Mouse (Mus musculus): ENCODE data around the gene Stk24. TPM values are rescaled to one million over a fixed set of nuclear protein-coding genes. Genes with fewer than 3 reads are reported as not detected.
A peak's percentile ranks its signal among the peaks of the same experiment; 100 is the strongest.

Gene Stk24
- total RNA-seq, 2 experiments from 2014 or later = 73.4 to 97.1 TPM

- ATAC-seq (replicated peaks; ENCODE audit: poor library complexity) = no peak
Observed at GRCm38 (mm10) chr14:121353648-121354377, 26.0 kb downstream of the Stk24 start.

GRCm38 (mm10) chr14:121352744-121353143 lies 27.1 kb downstream of the Stk24 start:
- ATAC-seq (replicated peaks; ENCODE audit: poor library complexity) = no peak

GRCm38 (mm10) chr14:121351737-121352136 lies 28.1 kb downstream of the Stk24 start:
- ATAC-seq (replicated peaks; ENCODE audit: poor library complexity) = no peak

- no peak for ATAC-seq (replicated peaks; ENCODE audit: poor library complexity)
Observed at GRCm38 (mm10) chr14:121350011-121350410, 29.8 kb downstream of the Stk24 start.

- ATAC-seq (replicated peaks; ENCODE audit: poor library complexity) = no peak
Observed at GRCm38 (mm10) chr14:121349291-121349690, 30.5 kb downstream of the Stk24 start.

- ATAC-seq (replicated peaks; ENCODE audit: poor library complexity) = no peak
Observed at GRCm38 (mm10) chr14:121348256-121348655, 31.6 kb downstream of the Stk24 start.

- peak; percentile 4; the same call in 1 of the 2 replicates for ATAC-seq (replicated peaks; ENCODE audit: poor library complexity)
Observed at GRCm38 (mm10) chr14:121347134-121347533, 32.7 kb downstream of the Stk24 start.

GRCm38 (mm10) chr14:121346654-121347053 lies 33.2 kb downstream of the Stk24 start:
- peak; percentile 56 for ATAC-seq (replicated peaks; ENCODE audit: poor library complexity)

- peak; percentile 70 for ATAC-seq (replicated peaks; ENCODE audit: poor library complexity)
Observed at GRCm38 (mm10) chr14:121346053-121346452, 33.8 kb downstream of the Stk24 start.

- no peak for ATAC-seq (replicated peaks; ENCODE audit: poor library complexity)
Observed at GRCm38 (mm10) chr14:121344928-121345327, 34.9 kb downstream of the Stk24 start.

GRCm38 (mm10) chr14:121342885-121343284 lies 36.9 kb downstream of the Stk24 start:
- no peak for ATAC-seq (replicated peaks; ENCODE audit: poor library complexity)

GRCm38 (mm10) chr14:121339951-121340401 lies 39.8 kb downstream of the Stk24 start:
- ATAC-seq (replicated peaks; ENCODE audit: poor library complexity) = peak; percentile 3; the same call in 1 of the 2 replicates

GRCm38 (mm10) chr14:121338819-121339573 lies 40.8 kb downstream of the Stk24 start:
- no peak for ATAC-seq (replicated peaks; ENCODE audit: poor library complexity)

GRCm38 (mm10) chr14:121330090-121330408 lies 49.8 kb downstream of the Stk24 start:
- no peak for ATAC-seq (replicated peaks; ENCODE audit: poor library complexity)

GRCm38 (mm10) chr14:121329401-121330089 lies 50.3 kb downstream of the Stk24 start:
- ATAC-seq (replicated peaks; ENCODE audit: poor library complexity) = no peak

- ATAC-seq (replicated peaks; ENCODE audit: poor library complexity) = peak; percentile 19
Observed at GRCm38 (mm10) chr14:121328878-121329277, 50.9 kb downstream of the Stk24 start.

- no peak for ATAC-seq (replicated peaks; ENCODE audit: poor library complexity)
Observed at GRCm38 (mm10) chr14:121326432-121326831, 53.4 kb downstream of the Stk24 start.

GRCm38 (mm10) chr14:121324521-121325330 lies 55.1 kb downstream of the Stk24 start:
- ATAC-seq (replicated peaks; ENCODE audit: poor library complexity) = peak; percentile 63

- ATAC-seq (replicated peaks; ENCODE audit: poor library complexity) = no peak
Observed at GRCm38 (mm10) chr14:121322641-121323040, 57.2 kb downstream of the Stk24 start.

- ATAC-seq (replicated peaks; ENCODE audit: poor library complexity) = no peak
Observed at GRCm38 (mm10) chr14:121322150-121322549, 57.7 kb downstream of the Stk24 start.

- peak; percentile 74 for ATAC-seq (replicated peaks; ENCODE audit: poor library complexity)
Observed at GRCm38 (mm10) chr14:121318382-121318781, 61.4 kb downstream of the Stk24 start.
